Mouse (Mus musculus) adrenal gland, adult 10 weeks (tissue): ENCODE data around the gene Art2b. TPM values are rescaled to one million over a fixed set of nuclear protein-coding genes. Genes with fewer than 3 reads are reported as not detected.

Source experiments
- polyA plus RNA-seq: library from polyadenylated mRNA; stranded (reverse); fragments of 350-450 nt; fragmentation: Illumina TruSeq; extraction: RNeasy Lipid Tissue Mini Kit (QIAGEN cat#74804); gene quantifications from one replicate; pipeline ENCODE4 v1.2.3, GENCODE M21; 2014; ENCODE audit warnings: low read depth, low replicate concordance

Art2b gene
- not detected for polyA plus RNA-seq

DNA sequence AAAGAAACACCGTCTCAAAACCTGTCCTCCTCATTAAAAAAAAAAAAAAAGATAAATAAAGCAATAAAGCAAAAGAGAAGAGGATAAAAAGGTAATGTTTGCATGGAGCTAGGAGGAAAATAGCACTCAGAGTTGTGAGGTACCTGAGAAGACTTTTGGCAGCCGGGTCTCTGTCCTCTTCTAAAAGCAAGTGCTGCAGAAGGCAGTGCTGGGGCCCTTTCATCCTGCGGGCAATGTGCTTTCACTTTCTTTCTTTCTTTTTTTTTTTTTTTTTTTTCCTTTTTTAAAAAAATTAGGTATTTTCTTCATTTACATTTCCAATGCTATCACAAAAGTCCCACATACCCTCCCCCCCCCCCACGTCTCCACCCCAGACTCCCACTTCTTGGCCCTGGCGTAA is at the start of gene Art2b:
Gene Art2b (minus strand): TSS at position 193 of the 400 bp plus-strand sequence.

Other genes with a start within 250 kb of the Art2b start
- gene Arap1, start 237.5 kb downstream of the Art2b start, polyA plus RNA-seq: 1.6 TPM
- gene Gm45837, start 174.7 kb downstream of the Art2b start, polyA plus RNA-seq: not detected
- 16.9 TPM for gene Pde2a, start 163.9 kb downstream of the Art2b start, polyA plus RNA-seq
- 13.2 TPM for gene Clpb, start 78.0 kb upstream of the Art2b start, polyA plus RNA-seq
- 1.3 TPM for gene Phox2a, start 232.7 kb upstream of the Art2b start, polyA plus RNA-seq